Mouse (Mus musculus) kidney, adult 2 months (tissue): Measurements from ENCODE around the gene Slc7a7. TPM values are rescaled to one million over a fixed set of nuclear protein-coding genes. Genes with fewer than 3 reads are reported as not detected.

Experiments used
- DNase-seq: peaks from one replicate; pipeline ENCODE4 v3.0.0; 2021
- H3K27ac ChIP-seq: fragments of 200-500 bp; 2 replicates; pipeline ENCODE4 v1.5.1; 2012; ENCODE audit warnings: low read depth, low read length, control low read depth, inconsistent platforms; ENCODE audit not compliant: insufficient read depth
- H3K27me3 ChIP-seq: fragments of 200-500 bp; replicated peaks from 2 replicates; pipeline ENCODE4 v1.6.1; 2012; ENCODE audit warnings: mild to moderate bottlenecking, moderate library complexity, low read length, inconsistent platforms; ENCODE audit not compliant: control insufficient read depth, insufficient read depth
- H3K36me3 ChIP-seq: fragments of 200-500 bp; 2 replicates; pipeline ENCODE4 v1.6.1; 2012; ENCODE audit warnings: mild to moderate bottlenecking, moderate library complexity, low read length, inconsistent platforms; ENCODE audit not compliant: control insufficient read depth, insufficient read depth
- H3K4me1 ChIP-seq: fragments of 200-500 bp; 2 replicates; pipeline ENCODE4 v1.6.1; 2011; ENCODE audit warnings: low read length; ENCODE audit not compliant: control insufficient read depth, insufficient read depth
- H3K4me3 ChIP-seq: fragments of 200-500 bp; 2 replicates; pipeline ENCODE4 v1.5.1; 2011; ENCODE audit warnings: mild to moderate bottlenecking, low read depth, low read length, control low read depth; ENCODE audit not compliant: insufficient read depth
- CTCF ChIP-seq: fragments of 200-500 bp; conservative IDR thresholded peaks from 2 replicates; pipeline ENCODE4 v1.5.1; 2011; ENCODE audit warnings: low read depth, mild to moderate bottlenecking, control low read depth, low read length, moderate library complexity, mixed read lengths; ENCODE audit not compliant: insufficient read depth, insufficient read length
- POLR2A ChIP-seq: fragments of 200-500 bp; IDR thresholded peaks from one replicate; pipeline ENCODE4 v1.6.1; 2011; ENCODE audit warnings: low read depth, low read length, control low read depth
- WGBS: fragments of 180-500 bp; shearing (Covaris S2); methylation state at CpG from one replicate; pipeline ENCODE4 v1.1.7; 2018; 5-methylcytosine and 5-hydroxymethylcytosine counted together
- polyA plus RNA-seq: library from polyadenylated mRNA; depleted of rRNA; stranded (reverse); fragments of >200 nt; gene quantifications from 2 replicates; pipeline ENCODE4 v1.2.3, GENCODE M21; 2012

Slc7a7 gene
- polyA plus RNA-seq, 1 experiment = 454 TPM

DNA sequence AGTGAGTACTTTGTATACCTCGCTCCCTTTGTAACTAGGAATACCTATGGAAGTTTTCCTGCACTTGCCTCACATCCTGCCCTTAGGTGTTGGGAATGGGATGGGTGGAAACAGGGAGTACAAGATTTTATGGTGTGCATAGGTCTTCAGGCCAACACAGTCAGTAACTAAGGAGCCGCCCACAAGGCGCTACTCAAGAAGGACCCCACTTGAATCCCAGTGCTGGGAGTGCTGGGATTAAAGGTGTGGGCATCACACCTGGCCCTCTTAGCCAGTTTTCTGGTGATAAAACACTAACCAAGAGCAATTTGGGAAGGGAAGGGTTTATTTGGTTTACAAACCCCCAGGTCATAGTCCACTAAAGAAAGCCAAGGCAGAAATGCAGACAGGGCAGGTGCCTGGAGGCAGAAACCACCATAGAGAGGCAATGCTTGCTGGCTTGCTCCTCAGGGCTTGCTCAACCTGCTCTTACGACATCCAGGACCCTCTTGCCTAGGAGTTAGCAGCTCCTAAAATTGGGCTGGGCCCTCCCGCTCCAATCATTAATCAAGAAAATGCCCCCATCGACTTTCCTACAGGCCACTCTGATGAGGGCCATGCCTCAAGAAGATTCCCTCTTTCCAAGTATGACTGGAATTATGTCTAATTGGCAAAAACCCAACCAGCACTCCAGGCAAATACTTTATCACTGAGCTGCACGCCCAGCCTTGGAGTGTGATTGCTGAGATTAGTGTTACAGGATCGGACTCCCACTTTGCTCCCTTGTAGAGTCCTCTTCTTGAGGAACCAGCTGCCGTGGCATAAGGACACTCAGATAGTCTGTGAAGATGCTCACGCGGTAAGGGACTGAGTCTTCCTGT is 37.3 kb upstream of the Slc7a7 start:
- Histone ChIP-seq H3K4me1 (no peaks in the 10 kb centered on the region), H3K4me3 (no peak overlapping the region), H3K27ac (no peak overlapping the region), H3K36me3 (no peaks in the 10 kb centered on the region), H3K27me3 (no peaks in the 10 kb centered on the region)
- WGBS = 70% methylated on average over 11 of the region's 11 CpGs
- DNase-seq = no peak
- TF ChIP-seq CTCF (no peak), POLR2A (no peak)

DNA sequence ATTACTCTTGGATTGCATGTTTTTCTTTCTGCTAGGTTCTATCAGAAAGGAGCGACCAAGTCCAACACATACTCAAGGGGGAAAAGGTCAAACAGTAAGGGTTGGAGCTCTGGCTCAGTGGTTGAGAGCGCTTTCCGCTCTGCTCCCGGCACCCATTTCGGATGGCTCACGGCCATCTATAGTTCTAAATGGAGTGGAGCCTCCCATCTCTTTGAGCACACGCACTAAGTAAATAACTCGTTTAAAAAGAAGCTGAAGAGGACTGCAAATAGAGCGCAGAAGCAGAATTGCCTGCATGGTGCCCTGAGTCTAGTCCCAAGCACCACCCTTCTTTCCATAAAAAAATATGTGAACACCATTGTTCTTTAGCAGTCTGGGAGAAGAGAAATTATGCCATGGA is 36.0 kb upstream of the Slc7a7 start:
- Histone ChIP-seq H3K36me3 (no peaks in the 10 kb centered on the region), H3K4me3 (no peak overlapping the region), H3K27me3 (no peaks in the 10 kb centered on the region), H3K4me1 (no peaks in the 10 kb centered on the region), H3K27ac (no peak overlapping the region)
- TF ChIP-seq POLR2A (no peak), CTCF (no peak)
- DNase-seq = no peak
- WGBS = 92% methylated on average over 9 of the region's 9 CpGs

- H3K4me3 ChIP-seq = no peak overlapping the region
- no peak for DNase-seq
- H3K4me1 ChIP-seq = no peaks in the 10 kb centered on the region
- 75% methylated on average over 3 of the region's 3 CpGs for WGBS
- H3K27ac ChIP-seq = no peak overlapping the region
- TF ChIP-seq CTCF (no peak), POLR2A (no peak)
- H3K27me3 ChIP-seq = no peaks in the 10 kb centered on the region
- no peaks in the 10 kb centered on the region for H3K36me3 ChIP-seq
These were observed 27.9 kb upstream of the Slc7a7 start for GRCm38 (mm10) chr14:54445476-54445875.

GRCm38 (mm10) chr14:54443712-54444618 is 26.4 kb upstream of the Slc7a7 start:
- H3K27me3 ChIP-seq = no peaks in the 10 kb centered on the region
- no peak overlapping the region for H3K27ac ChIP-seq
- no peak overlapping the region for H3K4me3 ChIP-seq
- peak; percentile 59 for DNase-seq
- H3K36me3 ChIP-seq = no peaks in the 10 kb centered on the region
- 66% methylated on average over 15 of the region's 15 CpGs for WGBS
- no peaks in the 10 kb centered on the region for H3K4me1 ChIP-seq
- no peak for TF ChIP-seq POLR2A
- TF ChIP-seq CTCF = no peak

GRCm38 (mm10) chr14:54443196-54443595 is 25.6 kb upstream of the Slc7a7 start:
- H3K27me3 ChIP-seq = no peaks in the 10 kb centered on the region
- no peak overlapping the region for H3K4me3 ChIP-seq
- no peaks in the 10 kb centered on the region for H3K4me1 ChIP-seq
- TF ChIP-seq POLR2A (no peak), CTCF (no peak)
- no peaks in the 10 kb centered on the region for H3K36me3 ChIP-seq
- peak; percentile 40 for DNase-seq
- WGBS = 63% methylated on average over 3 of the region's 3 CpGs
- H3K27ac ChIP-seq = no peak overlapping the region

DNA sequence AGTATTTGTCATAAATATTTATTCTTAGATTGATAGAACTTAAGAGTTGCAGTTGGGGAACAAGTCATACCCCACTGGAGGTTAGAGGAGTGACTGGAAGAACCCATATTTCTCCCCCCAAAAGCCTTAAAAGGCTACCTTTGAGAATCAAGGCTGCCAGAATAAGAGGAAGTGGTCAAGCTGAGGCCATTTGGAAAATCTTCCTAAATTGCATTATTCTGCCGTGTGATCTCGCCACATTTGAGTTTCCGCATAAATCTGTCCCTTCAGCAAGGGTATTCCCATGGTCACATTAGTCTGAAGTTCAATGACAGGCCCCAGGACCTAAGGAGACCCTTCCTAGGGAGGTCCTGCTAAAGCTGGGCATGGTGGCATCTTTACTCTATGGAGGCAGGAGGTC is 25.0 kb upstream of the Slc7a7 start:
- Histone ChIP-seq H3K36me3 (no peaks in the 10 kb centered on the region), H3K27me3 (no peaks in the 10 kb centered on the region), H3K4me3 (no peak overlapping the region), H3K4me1 (no peaks in the 10 kb centered on the region), H3K27ac (no peak overlapping the region)
- no peak for DNase-seq
- WGBS = 83% methylated on average over 3 of the region's 3 CpGs
- TF ChIP-seq CTCF (no peak), POLR2A (no peak)

GRCm38 (mm10) chr14:54441365-54441764 is 23.8 kb upstream of the Slc7a7 start:
- WGBS = 78% methylated on average over 4 of the region's 4 CpGs
- H3K4me1 ChIP-seq = no peaks in the 10 kb centered on the region
- H3K27ac ChIP-seq = no peak overlapping the region
- no peaks in the 10 kb centered on the region for H3K36me3 ChIP-seq
- H3K27me3 ChIP-seq = no peaks in the 10 kb centered on the region
- DNase-seq = no peak
- H3K4me3 ChIP-seq = no peak overlapping the region
- TF ChIP-seq POLR2A (no peak), CTCF (no peak)
